Mouse (Mus musculus) kidney, adult 2 months (tissue): Measurements from ENCODE around the gene Tex21.

ENCODE experiments used
- CTCF ChIP-seq: fragments of 200-500 bp; conservative IDR thresholded peaks from 2 replicates; pipeline ENCODE4 v1.5.1; 2011; ENCODE audit warnings: low read depth, mild to moderate bottlenecking, control low read depth, low read length, moderate library complexity, mixed read lengths; ENCODE audit not compliant: insufficient read depth, insufficient read length
- POLR2A ChIP-seq: fragments of 200-500 bp; IDR thresholded peaks from one replicate; pipeline ENCODE4 v1.6.1; 2011; ENCODE audit warnings: low read depth, low read length, control low read depth

GRCm38 (mm10) chr12:76253991-76254390 lies 7.4 kb upstream of the Tex21 start:
- TF ChIP-seq CTCF (no peak), POLR2A (no peak)
